Mouse (Mus musculus) hindbrain, embryonic 14.5 days (tissue): ENCODE results near the gene Asah2. TPM values are rescaled to one million over a fixed set of nuclear protein-coding genes. Genes with fewer than 3 reads are reported as not detected.

Source experiments
- polyA plus RNA-seq: library from polyadenylated mRNA; unstranded; fragments of >200 nt; fragmentation: Nextera tagmentation; extraction: Ambion mirVana; gene quantifications from 2 replicates; pipeline ENCODE4 v1.2.1, GENCODE M21; 2014

Gene Asah2
- polyA plus RNA-seq, 1 experiment from 2014 or later: 1.1 TPM

Other genes with a start within 250 kb of the Asah2 start
- not detected in 2 replicates for gene A1cf, start 239.4 kb downstream of the Asah2 start, polyA plus RNA-seq